Mouse (Mus musculus): Measurements from ENCODE around the gene Ms4a10.

Gene Ms4a10

GRCm38 (mm10) chr19:10974238-10974865 lies at the start of gene Ms4a10:
Ms4a10 (minus strand) TSS chr19:10974670.
- no peak for DNase-seq (ENCODE audit: low spot score)

- DNase-seq (ENCODE audit: low spot score), result no peak
Measured at GRCm38 (mm10) chr19:11022382-11022781, 47.9 kb upstream of the Ms4a10 start.

GRCm38 (mm10) chr19:11017891-11018290 lies 43.4 kb upstream of the Ms4a10 start, which contains the start of gene Ms4a18:
Ms4a18 (minus strand) TSS chr19:11018031.
- no peak for DNase-seq (ENCODE audit: low spot score)

GRCm38 (mm10) chr19:11017251-11017650 lies 42.8 kb upstream of the Ms4a10 start:
- no peak for DNase-seq (ENCODE audit: low spot score)

- no peak for DNase-seq (ENCODE audit: low spot score)
Measured at GRCm38 (mm10) chr19:11015998-11016397, 41.5 kb upstream of the Ms4a10 start.

- no peak for DNase-seq (ENCODE audit: low spot score)
Measured at GRCm38 (mm10) chr19:11015468-11015867, 41.0 kb upstream of the Ms4a10 start.

GRCm38 (mm10) chr19:10993150-10993549 lies 18.7 kb upstream of the Ms4a10 start, which contains the start of gene Ms4a15:
Ms4a15 (minus strand) TSS chr19:10993250.
- DNase-seq (ENCODE audit: low spot score), result no peak

- no peak for DNase-seq (ENCODE audit: low spot score)
Measured at GRCm38 (mm10) chr19:10991911-10992310, 17.4 kb upstream of the Ms4a10 start.

GRCm38 (mm10) chr19:10990751-10991150 lies 16.3 kb upstream of the Ms4a10 start:
- no peak for DNase-seq (ENCODE audit: low spot score)

- no peak for DNase-seq (ENCODE audit: low spot score)
Measured at GRCm38 (mm10) chr19:10988563-10988962, 14.1 kb upstream of the Ms4a10 start.

- DNase-seq (ENCODE audit: low spot score), result no peak
Measured at GRCm38 (mm10) chr19:10985889-10986288, 11.4 kb upstream of the Ms4a10 start.

GRCm38 (mm10) chr19:10984551-10984950 lies 10.1 kb upstream of the Ms4a10 start:
- DNase-seq (ENCODE audit: low spot score), result no peak

GRCm38 (mm10) chr19:10983146-10983545 lies 8.7 kb upstream of the Ms4a10 start:
- DNase-seq (ENCODE audit: low spot score), result peak; percentile 15

- no peak for DNase-seq (ENCODE audit: low spot score)
Measured at GRCm38 (mm10) chr19:10980210-10980609, 5.7 kb upstream of the Ms4a10 start.

GRCm38 (mm10) chr19:10979184-10980168 lies 5.0 kb upstream of the Ms4a10 start:
- DNase-seq (ENCODE audit: low spot score), result peak; percentile 84

- no peak for DNase-seq (ENCODE audit: low spot score)
Measured at GRCm38 (mm10) chr19:10976318-10976717, 1.8 kb upstream of the Ms4a10 start.

GRCm38 (mm10) chr19:10975187-10975586 lies 717 bp upstream of the Ms4a10 start:
- no peak for DNase-seq (ENCODE audit: low spot score)

GRCm38 (mm10) chr19:10973187-10973586 lies 1.3 kb downstream of the Ms4a10 start:
- DNase-seq (ENCODE audit: low spot score), result no peak

GRCm38 (mm10) chr19:10972660-10973059 lies 1.8 kb downstream of the Ms4a10 start:
- DNase-seq (ENCODE audit: low spot score), result no peak

GRCm38 (mm10) chr19:10970457-10970856 lies 4.0 kb downstream of the Ms4a10 start:
- no peak for DNase-seq (ENCODE audit: low spot score)

GRCm38 (mm10) chr19:10968578-10968977 lies 5.9 kb downstream of the Ms4a10 start:
- no peak for DNase-seq (ENCODE audit: low spot score)

- DNase-seq (ENCODE audit: low spot score), result no peak
Measured at GRCm38 (mm10) chr19:10965721-10966120, 8.7 kb downstream of the Ms4a10 start.

- no peak for DNase-seq (ENCODE audit: low spot score)
Measured at GRCm38 (mm10) chr19:10959978-10960346, 14.5 kb downstream of the Ms4a10 start.
